Mouse (Mus musculus): ENCODE results near the gene Glmn.

The Glmn gene

DNA sequence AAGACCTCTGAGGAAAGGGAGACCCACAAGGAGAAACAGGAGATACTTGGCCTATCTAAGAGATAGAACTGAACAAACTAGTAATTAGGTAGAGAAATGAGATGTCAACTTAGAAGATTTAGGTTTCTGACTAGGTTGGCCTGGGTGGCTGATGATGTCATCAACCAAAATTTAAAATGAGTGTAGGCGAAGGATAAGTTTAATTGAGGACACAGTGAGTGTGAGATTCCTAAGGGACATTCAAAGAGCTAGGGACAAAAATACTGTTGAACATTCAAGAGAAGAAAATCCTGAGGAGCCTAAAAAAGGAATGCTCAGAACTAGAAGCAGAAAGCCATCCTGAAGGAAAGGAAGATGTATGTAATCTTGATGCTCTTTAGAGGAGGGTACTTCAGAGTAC, 81.6 kb downstream of the Glmn start:
- DNase-seq (ENCODE audit: low read depth), result no peak

DNA sequence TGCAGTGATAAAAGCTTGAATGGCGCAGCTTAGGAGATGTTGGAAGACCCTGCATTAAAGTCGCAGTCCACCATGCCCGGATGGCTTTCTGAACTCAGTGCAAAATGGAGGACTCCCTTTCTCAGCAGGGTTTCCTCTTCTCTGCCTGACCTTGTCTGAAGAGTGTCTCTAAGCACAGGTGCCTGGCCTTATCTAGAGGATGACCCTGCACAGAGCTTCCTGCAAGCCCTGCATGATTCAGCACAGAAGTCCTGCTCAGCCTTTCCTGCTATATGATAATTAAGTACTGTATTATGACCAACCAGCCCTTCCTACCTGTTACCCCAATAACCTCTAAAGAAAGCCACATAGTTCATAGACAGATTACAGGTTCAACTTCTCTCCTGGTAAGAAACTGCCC, 82.2 kb downstream of the Glmn start:
- no peak for DNase-seq (ENCODE audit: low read depth)

DNA sequence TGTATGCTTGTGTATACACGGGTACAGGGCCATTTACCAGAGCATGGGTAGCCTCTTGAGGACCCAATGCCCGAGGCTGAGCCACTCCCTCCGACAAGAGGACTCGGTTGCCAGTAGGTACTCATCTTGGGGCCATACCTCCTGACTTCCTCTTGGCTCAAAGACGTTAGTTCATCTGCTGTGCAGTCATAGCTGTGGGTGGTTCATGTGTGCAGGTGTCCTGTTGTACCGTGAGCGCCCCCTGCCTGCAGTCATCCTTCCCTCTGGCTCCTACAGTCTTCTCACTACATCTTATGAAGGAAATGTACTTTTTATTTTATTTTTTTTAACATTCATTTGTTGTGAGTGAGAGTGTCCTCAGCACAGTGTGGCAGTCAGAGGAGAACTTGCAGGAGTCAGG, 84.1 kb downstream of the Glmn start:
- peak; percentile 90 for DNase-seq (ENCODE audit: low read depth)

DNA sequence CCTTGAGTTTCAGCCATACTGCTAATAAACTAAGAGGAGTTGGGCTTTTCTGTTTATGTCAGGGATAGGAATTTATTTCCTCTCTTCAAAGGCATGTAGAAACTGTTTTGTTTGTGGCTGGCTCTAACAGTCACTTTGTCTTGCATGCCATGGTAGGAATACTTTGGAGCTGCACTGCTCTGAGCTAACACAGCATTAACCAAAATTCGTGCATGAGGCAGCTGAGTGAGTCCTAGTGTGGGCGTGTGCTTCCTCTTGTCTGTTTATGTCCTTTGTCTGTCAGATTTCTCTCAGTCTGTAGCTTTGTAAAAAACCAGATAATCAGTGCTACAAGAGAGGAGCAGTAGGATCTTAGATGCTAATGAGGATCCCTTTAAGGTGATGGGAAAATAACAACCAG, 86.4 kb downstream of the Glmn start:
- no peak for DNase-seq (ENCODE audit: low read depth)

- DNase-seq (ENCODE audit: low read depth), result no peak
Observed at GRCm38 (mm10) chr5:107510503-107510902, 87.2 kb downstream of the Glmn start.

DNA sequence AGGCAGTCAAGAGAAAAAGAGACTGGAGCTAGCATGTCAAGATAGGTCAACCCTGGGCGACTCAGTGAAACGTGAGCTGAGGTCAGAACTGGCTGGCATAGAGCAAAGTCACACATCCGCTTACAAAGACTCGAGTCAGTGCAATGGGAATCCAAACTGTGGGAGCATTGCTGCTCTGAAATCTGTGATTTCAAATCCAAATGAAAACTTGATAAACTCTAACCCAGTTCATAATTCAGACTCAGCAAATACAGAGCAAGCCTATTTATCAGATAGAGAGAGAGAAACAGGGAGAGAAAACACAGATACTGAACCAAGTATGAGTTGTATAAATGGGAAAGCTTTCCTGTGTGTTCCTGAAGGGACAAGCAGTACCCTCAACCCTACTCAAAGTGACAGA, 90.4 kb downstream of the Glmn start, which contains the start of gene Gm42669:
Gm42669 (plus strand) TSS at position 301 of the 400 bp plus-strand sequence.
- DNase-seq (ENCODE audit: low read depth), result no peak

GRCm38 (mm10) chr5:107500741-107501140, 96.9 kb downstream of the Glmn start:
- DNase-seq (ENCODE audit: low read depth), result no peak

GRCm38 (mm10) chr5:107499891-107500535, 97.7 kb downstream of the Glmn start:
- no peak for DNase-seq (ENCODE audit: low read depth)

Data from naive thymus-derived CD4-positive, alpha-beta T cell, adult 2 months (primary cell).